Mouse (Mus musculus) adrenal gland, adult 8-10 months (tissue): ENCODE measurements around the gene Zbtb48. TPM values are rescaled to one million over a fixed set of nuclear protein-coding genes. Genes with fewer than 3 reads are reported as not detected.

Source experiments
- DNase-seq: peaks from one replicate; pipeline ENCODE4 v3.0.0; 2022
- total RNA-seq, 4 experiments: library from RNA; stranded (reverse); gene quantifications; 2 replicates each; pipeline ENCODE4 v1.2.4; 2022

Gene Zbtb48
- total RNA-seq, 4 experiments from 2014 or later: 7.1 to 17.4 (median 13.7) TPM

- no peak for DNase-seq
Measured at GRCm38 (mm10) chr4:152000906-152001305, 26.6 kb downstream of the Zbtb48 start.

- DNase-seq: no peak
Measured at GRCm38 (mm10) chr4:151999481-151999880, 28.0 kb downstream of the Zbtb48 start.

GRCm38 (mm10) chr4:151997701-151998100, 29.8 kb downstream of the Zbtb48 start:
- no peak for DNase-seq

- no peak for DNase-seq
Measured at GRCm38 (mm10) chr4:151996951-151997222, 30.6 kb downstream of the Zbtb48 start.

GRCm38 (mm10) chr4:151996173-151996950, 31.1 kb downstream of the Zbtb48 start, which contains the start of gene Phf13:
Gene Phf13 (minus strand): TSS chr4:151996258.
- DNase-seq: peak; percentile 99

- DNase-seq: no peak
Measured at GRCm38 (mm10) chr4:151995371-151996172, 31.9 kb downstream of the Zbtb48 start.

GRCm38 (mm10) chr4:151994228-151995171, 33.0 kb downstream of the Zbtb48 start:
- DNase-seq: no peak

- no peak for DNase-seq
Measured at GRCm38 (mm10) chr4:151993035-151993434, 34.4 kb downstream of the Zbtb48 start.

GRCm38 (mm10) chr4:151992091-151992490, 35.4 kb downstream of the Zbtb48 start:
- DNase-seq: no peak

- no peak for DNase-seq
Measured at GRCm38 (mm10) chr4:151989110-151989488, 38.4 kb downstream of the Zbtb48 start.

GRCm38 (mm10) chr4:151988342-151989109, 38.9 kb downstream of the Zbtb48 start, which contains the start of gene Thap3:
Gene Thap3 (minus strand): TSS chr4:151988997.
- DNase-seq: peak; percentile 70

- DNase-seq: no peak
Measured at GRCm38 (mm10) chr4:151988014-151988341, 39.5 kb downstream of the Zbtb48 start.

- no peak for DNase-seq
Measured at GRCm38 (mm10) chr4:151986650-151987049, 40.8 kb downstream of the Zbtb48 start.

- DNase-seq: no peak
Measured at GRCm38 (mm10) chr4:151985886-151986285, 41.6 kb downstream of the Zbtb48 start.

GRCm38 (mm10) chr4:151983560-151983959, 43.9 kb downstream of the Zbtb48 start:
- no peak for DNase-seq

- DNase-seq: no peak
Measured at GRCm38 (mm10) chr4:151983043-151983442, 44.4 kb downstream of the Zbtb48 start.

GRCm38 (mm10) chr4:151981363-151981762, 46.1 kb downstream of the Zbtb48 start:
- peak; percentile 70 for DNase-seq

GRCm38 (mm10) chr4:151980699-151981098, 46.8 kb downstream of the Zbtb48 start:
- DNase-seq: no peak

GRCm38 (mm10) chr4:151977748-151978147, 49.7 kb downstream of the Zbtb48 start:
- peak; percentile 58 for DNase-seq

GRCm38 (mm10) chr4:151975441-151975840, 52.0 kb downstream of the Zbtb48 start:
- DNase-seq: no peak

- DNase-seq: no peak
Measured at GRCm38 (mm10) chr4:151972221-151972967, 55.1 kb downstream of the Zbtb48 start.
